Mouse (Mus musculus) liver, embryonic 14.5 days (tissue): ENCODE data around the gene Tmem266. TPM values are rescaled to one million over a fixed set of nuclear protein-coding genes. Genes with fewer than 3 reads are reported as not detected.

ENCODE experiments used
- ATAC-seq: fragments of 200-750 bp; cut with Nextera tagmentation; 2 replicates; pipeline ENCODE4 v1.8.0; 2017; ENCODE audit warnings: moderate number of reproducible peaks, mild to moderate bottlenecking, moderate library complexity; ENCODE audit not compliant: insufficient read depth
- DNase-seq, 3 experiments: peaks; one replicate each; pipeline ENCODE4 v3.0.0-alpha.2; 2012 to 2013; ENCODE audit warnings: low read depth in 3 of 3, low spot score in 3 of 3
- H3K27ac ChIP-seq: fragments of 300-500 bp; sonication (generic); 2 replicates; pipeline ENCODE4 v1.5.1; 2014; ENCODE audit warnings: moderate library complexity, mild to moderate bottlenecking, control low read depth, inconsistent platforms
- H3K27me3 ChIP-seq: fragments of 300-500 bp; sonication (generic); 2 replicates; pipeline ENCODE4 v1.6.1; 2014; ENCODE audit warnings: mild to moderate bottlenecking, low read length, moderate library complexity; ENCODE audit not compliant: control insufficient read depth, insufficient read depth
- H3K36me3 ChIP-seq: fragments of 300-500 bp; sonication (generic); replicated peaks from 2 replicates; pipeline ENCODE4 v1.6.1; 2014; ENCODE audit warnings: low read depth; ENCODE audit not compliant: control insufficient read depth, insufficient read depth
- H3K4me1 ChIP-seq, 2 experiments: fragments of 200-500 bp in 1 of 2; fragments of 300-500 bp in 1 of 2; sonication (generic) in 1 of 2; replicated peaks; 2 replicates each; pipeline ENCODE4 v1.6.1; 2012 to 2014; ENCODE audit warnings: antibody characterized with exemption in 1 of 2, inconsistent platforms in 1 of 2, low read length in 1 of 2; ENCODE audit not compliant: control insufficient read depth in 2 of 2, insufficient read depth in 2 of 2
- H3K4me2 ChIP-seq: fragments of 300-500 bp; sonication (generic); 2 replicates; pipeline ENCODE4 v1.6.1; 2014; ENCODE audit warnings: low read depth, mild to moderate bottlenecking, control low read depth, moderate library complexity
- H3K4me3 ChIP-seq, 2 experiments: fragments of 200-500 bp in 1 of 2; fragments of 300-500 bp in 1 of 2; sonication (generic) in 1 of 2; 2 replicates each; pipeline ENCODE4 v1.5.1; 2012 to 2014; ENCODE audit warnings: low read depth in 2 of 2, low read length in 2 of 2, mild to moderate bottlenecking in 2 of 2, control low read depth in 1 of 2, inconsistent platforms in 1 of 2, moderate library complexity in 1 of 2; ENCODE audit not compliant: insufficient read depth in 1 of 2
- H3K9ac ChIP-seq: fragments of 300-500 bp; sonication (generic); replicated peaks from 2 replicates; pipeline ENCODE4 v1.6.1; 2014; ENCODE audit warnings: mild to moderate bottlenecking, control low read depth, moderate library complexity
- H3K9me3 ChIP-seq: fragments of 300-500 bp; sonication (generic); 2 replicates; pipeline ENCODE4 v1.6.1; 2016; ENCODE audit warnings: low read length, mixed read lengths; ENCODE audit not compliant: control insufficient read depth
- CTCF ChIP-seq: IDR thresholded peaks from 2 replicates; pipeline ENCODE4 v1.5.1; 2016; ENCODE audit warnings: antibody characterized with exemption, low read depth, control low read depth
- EP300 ChIP-seq: IDR thresholded peaks from 2 replicates; pipeline ENCODE4 v1.6.1; 2016; ENCODE audit warnings: antibody characterized with exemption, low read depth
- WGBS: fragments of 180-500 bp; shearing (Covaris S2); extraction: QIAGEN DNeasy Blood & Tissue Kit; methylation state at CpG from one replicate; pipeline ENCODE4 v1.1.7; 2014; ENCODE audit not compliant: insufficient replicate concordance; 5-methylcytosine and 5-hydroxymethylcytosine counted together
- polyA plus RNA-seq, 2 experiments: library from polyadenylated mRNA; depleted of rRNA in 1 of 2; stranded (reverse) in 1 of 2; unstranded in 1 of 2; fragments of >200 nt; fragmentation: Nextera tagmentation in 1 of 2; extraction: Ambion mirVana in 1 of 2; gene quantifications; 2 replicates each; pipeline versions ENCODE4 v1.2.1 to v1.2.3; 2012 to 2014

Gene Tmem266
- polyA plus RNA-seq, 2 experiments: not detected

DNA sequence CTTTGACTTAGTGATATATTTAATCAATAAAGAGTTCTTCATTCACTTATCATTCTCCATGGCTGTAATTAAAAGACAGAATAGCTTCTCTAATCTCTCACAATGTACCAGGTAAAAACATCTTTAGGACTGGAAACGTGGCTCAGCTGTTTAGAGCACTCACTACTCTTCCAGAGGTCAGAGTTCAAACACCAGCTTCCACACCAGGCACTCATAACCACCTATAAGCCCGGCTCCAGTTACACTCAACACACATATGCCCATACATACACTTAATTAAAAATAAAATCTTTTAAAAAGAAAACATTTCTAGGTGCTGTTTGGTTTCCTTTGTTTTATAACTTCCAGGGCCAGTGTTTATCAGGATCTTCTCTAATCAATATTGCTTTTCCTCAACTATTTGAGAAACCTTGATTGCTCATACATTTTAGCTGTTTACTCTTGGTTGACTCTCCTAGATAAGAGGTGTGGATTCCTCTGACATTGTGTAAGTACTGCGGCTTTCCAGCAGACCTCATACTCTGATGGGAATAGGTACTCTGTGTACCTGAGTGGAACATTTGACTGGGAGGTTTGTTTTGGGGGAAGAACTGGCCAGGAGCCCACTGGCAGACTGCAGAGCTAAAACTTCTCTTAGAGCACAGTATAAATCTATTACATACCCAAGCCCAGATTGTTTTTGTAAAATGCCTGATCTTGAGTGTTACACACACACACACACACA, 37.1 kb upstream of the Tmem266 start:
- no peaks in the 10 kb centered on the region for H3K4me1 ChIP-seq
- no peak overlapping the region for H3K9ac ChIP-seq
- no peak for TF ChIP-seq CTCF
- TF ChIP-seq EP300: no peak
- DNase-seq: no peak
- ATAC-seq: no peak
- H3K4me2 ChIP-seq: no peak overlapping the region
- no peaks in the 10 kb centered on the region for H3K9me3 ChIP-seq
- no peaks in the 10 kb centered on the region; the same call in 1 of the 2 replicates for H3K27me3 ChIP-seq
- no peaks in the 10 kb centered on the region for H3K36me3 ChIP-seq
- 33% methylated on average over 3 of the region's 3 CpGs for WGBS
- no peak overlapping the region for H3K4me3 ChIP-seq
- H3K27ac ChIP-seq: no peak overlapping the region

DNA sequence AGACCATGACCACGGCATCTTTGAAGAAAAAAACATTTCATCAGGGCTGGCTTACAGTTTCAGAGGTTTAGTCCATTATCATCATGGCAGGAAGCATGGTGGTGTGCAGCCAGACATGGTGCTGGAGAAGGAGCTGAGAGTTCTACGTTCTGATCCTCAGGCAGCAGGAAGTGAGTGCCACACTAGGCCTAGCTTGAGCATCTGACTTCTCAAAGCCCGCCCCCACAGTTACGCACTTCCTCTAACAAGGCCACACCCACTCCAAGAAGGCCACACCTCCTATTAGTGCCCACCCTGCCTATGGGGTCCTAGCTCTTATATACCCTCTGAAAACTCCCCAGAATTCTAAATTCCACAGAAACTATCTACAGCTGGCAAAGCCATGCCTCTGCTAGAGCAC, 34.7 kb upstream of the Tmem266 start:
- H3K4me2 ChIP-seq: no peak overlapping the region
- H3K27me3 ChIP-seq: no peaks in the 10 kb centered on the region; the same call in 1 of the 2 replicates
- no peak overlapping the region for H3K27ac ChIP-seq
- no peaks in the 10 kb centered on the region for H3K9me3 ChIP-seq
- 65% methylated on average over 4 of the region's 4 CpGs for WGBS
- no peaks in the 10 kb centered on the region for H3K4me1 ChIP-seq
- H3K4me3 ChIP-seq: no peak overlapping the region
- DNase-seq (no peak), ATAC-seq (no peak)
- no peak for TF ChIP-seq EP300
- no peaks in the 10 kb centered on the region for H3K36me3 ChIP-seq
- no peak overlapping the region for H3K9ac ChIP-seq

DNA sequence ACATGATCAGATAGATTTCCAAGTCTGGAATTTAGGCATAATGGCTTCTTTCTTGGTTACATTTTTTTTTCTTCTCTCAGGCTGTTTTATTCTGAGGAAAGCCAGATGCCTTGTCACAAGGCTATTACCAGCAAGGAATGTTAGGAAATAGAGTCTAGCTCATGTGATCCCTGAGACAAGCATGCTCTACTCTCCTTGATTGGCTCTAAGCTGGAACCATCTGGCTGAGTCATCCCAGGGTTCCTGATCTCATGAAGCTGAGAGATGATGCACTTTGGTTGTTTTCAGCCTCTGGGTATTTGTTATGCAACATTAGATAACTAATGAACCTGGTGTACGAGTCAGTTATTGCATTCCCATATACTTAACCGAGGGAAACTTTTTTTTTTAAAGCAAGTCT, 30.5 kb upstream of the Tmem266 start:
- 27% methylated on average over 2 of the region's 2 CpGs for WGBS
- no peak overlapping the region for H3K4me2 ChIP-seq
- DNase-seq (no peak), ATAC-seq (no peak)
- no peak overlapping the region for H3K4me3 ChIP-seq
- no peak overlapping the region for H3K27ac ChIP-seq
- no peaks in the 10 kb centered on the region for H3K9me3 ChIP-seq
- no peaks in the 10 kb centered on the region for H3K36me3 ChIP-seq
- no peaks in the 10 kb centered on the region; the same call in 1 of the 2 replicates for H3K27me3 ChIP-seq
- H3K4me1 ChIP-seq: no peaks in the 10 kb centered on the region
- no peak for TF ChIP-seq CTCF
- TF ChIP-seq EP300: no peak
- no peak overlapping the region for H3K9ac ChIP-seq

DNA sequence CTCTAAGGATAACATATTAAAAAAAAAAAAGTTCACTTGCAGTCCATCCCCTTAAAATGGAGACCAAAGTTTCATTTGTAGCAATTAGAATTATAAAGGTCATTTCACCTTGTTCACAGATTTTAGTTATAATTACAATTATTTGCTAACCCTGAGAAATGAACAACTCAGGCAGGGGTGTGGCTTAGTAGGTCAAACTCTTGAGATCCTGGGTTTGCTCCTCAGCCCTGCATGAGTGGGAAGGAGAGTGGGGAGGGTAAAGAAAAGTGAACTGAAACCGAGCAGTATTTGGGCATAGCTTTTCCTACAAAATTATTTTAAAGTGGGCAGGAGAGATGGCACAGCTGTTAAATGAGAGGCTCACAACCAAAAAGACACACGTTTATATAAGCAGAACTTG, 19.6 kb upstream of the Tmem266 start:
- Histone ChIP-seq H3K4me2 (no peak overlapping the region), H3K9me3 (no peaks in the 10 kb centered on the region), H3K9ac (no peak overlapping the region), H3K4me1 (no peaks in the 10 kb centered on the region), H3K36me3 (no peaks in the 10 kb centered on the region), H3K27me3 (no peaks in the 10 kb centered on the region), H3K4me3 (no peak overlapping the region), H3K27ac (no peak overlapping the region)
- DNase-seq: no peak
- no peak for TF ChIP-seq CTCF
- no peak for TF ChIP-seq EP300
- ATAC-seq: no peak
- 35% methylated on average over 2 of the region's 2 CpGs for WGBS

DNA sequence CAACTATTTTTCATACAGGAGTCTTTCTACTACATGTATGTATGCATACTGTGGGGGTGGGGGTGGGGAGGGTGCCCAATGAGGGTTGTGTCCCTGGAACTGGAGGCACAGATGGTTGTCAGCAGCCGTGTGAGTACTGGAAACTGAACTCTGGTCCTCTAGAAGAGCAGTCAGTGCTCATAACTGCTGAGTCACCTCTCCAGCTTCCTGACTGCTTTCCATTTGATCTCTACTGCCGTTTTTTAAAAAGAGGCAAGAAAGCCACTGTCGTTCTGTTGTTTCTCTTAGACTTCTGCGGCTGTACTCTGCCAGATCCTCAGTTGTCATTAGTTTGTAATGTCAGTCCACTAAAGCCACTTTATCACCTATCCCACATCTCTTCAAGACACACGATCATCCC, 19.2 kb upstream of the Tmem266 start:
- ATAC-seq (no peak), DNase-seq (no peak)
- TF ChIP-seq EP300: no peak
- TF ChIP-seq CTCF: no peak
- Histone ChIP-seq H3K36me3 (no peaks in the 10 kb centered on the region), H3K9me3 (no peaks in the 10 kb centered on the region), H3K4me1 (no peaks in the 10 kb centered on the region), H3K4me2 (no peak overlapping the region), H3K27me3 (no peaks in the 10 kb centered on the region), H3K9ac (no peak overlapping the region), H3K4me3 (no peak overlapping the region), H3K27ac (no peak overlapping the region)
- 24% methylated on average over 5 of the region's 5 CpGs for WGBS
